Mouse (Mus musculus): ENCODE measurements around the gene Polr2b. TPM values are rescaled to one million over a fixed set of nuclear protein-coding genes. Genes with fewer than 3 reads are reported as not detected.
A peak's percentile ranks its signal among the peaks of the same experiment; 100 is the strongest.

The Polr2b gene
- polyA plus RNA-seq (2015; fragmentation: Nextera tagmentation; extraction: Ambion mirVana): 39.0 and 40.4 TPM in 2 replicates

GRCm38 (mm10) chr5:77309924-77310772 is at the start of gene Polr2b, which contains the start of gene Noa1:
Gene Polr2b (plus strand): TSS chr5:77310147.
Gene Noa1 (minus strand): TSS chr5:77310084.
- no peaks in the 10 kb centered on the region for H3K27me3 ChIP-seq (ENCODE audit: control insufficient read depth, insufficient read depth, low read length)
- no peaks in the 10 kb centered on the region; the same call in 1 of the 2 replicates for H3K9me3 ChIP-seq (replicated peaks; ENCODE audit: control insufficient read depth, low read length)
- H3K27ac ChIP-seq (ENCODE audit: low read length): peak within 1 kb of the TSS; percentile 96
- H3K9ac ChIP-seq (ENCODE audit: low read length): peak within 1 kb of the TSS; percentile 95
- ATAC-seq (replicated peaks; ENCODE audit: extremely low read depth, insufficient read depth, low FRiP score): peak; percentile 94
- under 1% methylated on average over 84 of the region's 85 CpGs for WGBS
- H3K4me3 ChIP-seq (ENCODE audit: low read length): peak within 1 kb of the TSS; percentile 95
- H3K36me3 ChIP-seq (ENCODE audit: control insufficient read depth, insufficient read depth): peaks cover 23% of the 10 kb centered on the region
- H3K4me1 ChIP-seq (ENCODE audit: control insufficient read depth, insufficient read depth, low read length): peaks cover 21% of the 10 kb centered on the region
- H3K4me2 ChIP-seq (ENCODE audit: low read depth, low read length): peak within 1 kb of the TSS; percentile 90

DNA sequence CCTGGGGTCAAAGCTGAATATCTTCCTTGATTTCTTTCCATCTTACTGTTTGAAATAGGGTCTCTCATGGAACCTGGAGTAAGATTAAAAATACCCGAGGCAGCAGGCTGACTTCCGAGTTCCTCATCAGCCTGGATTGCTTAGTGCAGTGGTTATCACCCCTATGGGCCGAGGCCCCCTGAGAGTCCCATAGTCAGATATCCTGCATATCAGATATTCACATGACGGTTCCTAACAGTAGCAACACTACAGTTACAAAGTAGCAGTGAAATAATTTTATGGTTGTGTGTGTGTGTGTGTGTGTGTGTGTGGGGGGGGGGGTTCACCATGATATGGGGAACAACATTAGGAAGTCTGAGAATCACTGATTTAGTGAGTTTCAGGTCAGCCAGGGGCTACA is 48.8 kb upstream of the Polr2b start:
- H3K36me3 ChIP-seq (ENCODE audit: control insufficient read depth, insufficient read depth): no peaks in the 10 kb centered on the region
- H3K4me3 ChIP-seq (ENCODE audit: low read length): no peak overlapping the region
- no peaks in the 10 kb centered on the region for H3K4me1 ChIP-seq (ENCODE audit: control insufficient read depth, insufficient read depth, low read length)
- H3K9me3 ChIP-seq (replicated peaks; ENCODE audit: control insufficient read depth, low read length): no peaks in the 10 kb centered on the region
- no peak for ATAC-seq (replicated peaks; ENCODE audit: extremely low read depth, insufficient read depth, low FRiP score)
- WGBS: 74% methylated on average over 4 of the region's 4 CpGs
- no peak overlapping the region for H3K9ac ChIP-seq (ENCODE audit: low read length)
- H3K27ac ChIP-seq (ENCODE audit: low read length): no peak overlapping the region
- no peak overlapping the region for H3K4me2 ChIP-seq (ENCODE audit: low read depth, low read length)
- H3K27me3 ChIP-seq (ENCODE audit: control insufficient read depth, insufficient read depth, low read length): no peaks in the 10 kb centered on the region

GRCm38 (mm10) chr5:77262105-77262504 is 47.8 kb upstream of the Polr2b start:
- no peak overlapping the region for H3K4me2 ChIP-seq (ENCODE audit: low read depth, low read length)
- no peak overlapping the region for H3K9ac ChIP-seq (ENCODE audit: low read length)
- no peaks in the 10 kb centered on the region for H3K9me3 ChIP-seq (replicated peaks; ENCODE audit: control insufficient read depth, low read length)
- H3K4me1 ChIP-seq (ENCODE audit: control insufficient read depth, insufficient read depth, low read length): 0 out of 2 replicates have a peak, but pooled peaks cover under 1% of the 10 kb centered on the region
- H3K27ac ChIP-seq (ENCODE audit: low read length): no peak overlapping the region
- H3K36me3 ChIP-seq (ENCODE audit: control insufficient read depth, insufficient read depth): no peaks in the 10 kb centered on the region
- H3K27me3 ChIP-seq (ENCODE audit: control insufficient read depth, insufficient read depth, low read length): no peaks in the 10 kb centered on the region
- H3K4me3 ChIP-seq (ENCODE audit: low read length): no peak overlapping the region
- WGBS: 90% methylated on average over 5 of the region's 5 CpGs
- ATAC-seq (replicated peaks; ENCODE audit: extremely low read depth, insufficient read depth, low FRiP score): no peak

- Histone ChIP-seq H3K4me2 (ENCODE audit: low read depth, low read length) (peak within 1 kb of the TSS; percentile 80), H3K9ac (ENCODE audit: low read length) (peak within 1 kb of the TSS; percentile 95), H3K4me3 (ENCODE audit: low read length) (peak within 1 kb of the TSS; percentile 94), H3K36me3 (ENCODE audit: control insufficient read depth, insufficient read depth) (peaks cover 16% of the 10 kb centered on the region), H3K4me1 (ENCODE audit: control insufficient read depth, insufficient read depth, low read length) (peaks cover 10% of the 10 kb centered on the region), H3K9me3 (replicated peaks; ENCODE audit: control insufficient read depth, low read length) (no peaks in the 10 kb centered on the region), H3K27ac (ENCODE audit: low read length) (peak within 1 kb of the TSS; percentile 97), H3K27me3 (ENCODE audit: control insufficient read depth, insufficient read depth, low read length) (no peaks in the 10 kb centered on the region)
- peak; percentile 86 for ATAC-seq (replicated peaks; ENCODE audit: extremely low read depth, insufficient read depth, low FRiP score)
- under 1% methylated on average over 71 of the region's 78 CpGs for WGBS
Observed at GRCm38 (mm10) chr5:77265081-77265670, 44.8 kb upstream of the Polr2b start, which contains the start of gene Rest. Gene Rest (plus strand): TSS chr5:77265491.

GRCm38 (mm10) chr5:77265671-77266065 is 44.3 kb upstream of the Polr2b start:
- peaks cover 16% of the 10 kb centered on the region for H3K36me3 ChIP-seq (ENCODE audit: control insufficient read depth, insufficient read depth)
- H3K4me1 ChIP-seq (ENCODE audit: control insufficient read depth, insufficient read depth, low read length): peaks cover 11% of the 10 kb centered on the region
- H3K4me2 ChIP-seq (ENCODE audit: low read depth, low read length): peak overlapping the region; percentile 80
- H3K9ac ChIP-seq (ENCODE audit: low read length): peak overlapping the region; percentile 95
- H3K9me3 ChIP-seq (replicated peaks; ENCODE audit: control insufficient read depth, low read length): no peaks in the 10 kb centered on the region
- H3K27me3 ChIP-seq (ENCODE audit: control insufficient read depth, insufficient read depth, low read length): no peaks in the 10 kb centered on the region
- peak; percentile 81 for ATAC-seq (replicated peaks; ENCODE audit: extremely low read depth, insufficient read depth, low FRiP score)
- peak overlapping the region; percentile 94 for H3K4me3 ChIP-seq (ENCODE audit: low read length)
- peak overlapping the region; percentile 97 for H3K27ac ChIP-seq (ENCODE audit: low read length)
- 1% methylated on average over 28 of the region's 53 CpGs for WGBS

DNA sequence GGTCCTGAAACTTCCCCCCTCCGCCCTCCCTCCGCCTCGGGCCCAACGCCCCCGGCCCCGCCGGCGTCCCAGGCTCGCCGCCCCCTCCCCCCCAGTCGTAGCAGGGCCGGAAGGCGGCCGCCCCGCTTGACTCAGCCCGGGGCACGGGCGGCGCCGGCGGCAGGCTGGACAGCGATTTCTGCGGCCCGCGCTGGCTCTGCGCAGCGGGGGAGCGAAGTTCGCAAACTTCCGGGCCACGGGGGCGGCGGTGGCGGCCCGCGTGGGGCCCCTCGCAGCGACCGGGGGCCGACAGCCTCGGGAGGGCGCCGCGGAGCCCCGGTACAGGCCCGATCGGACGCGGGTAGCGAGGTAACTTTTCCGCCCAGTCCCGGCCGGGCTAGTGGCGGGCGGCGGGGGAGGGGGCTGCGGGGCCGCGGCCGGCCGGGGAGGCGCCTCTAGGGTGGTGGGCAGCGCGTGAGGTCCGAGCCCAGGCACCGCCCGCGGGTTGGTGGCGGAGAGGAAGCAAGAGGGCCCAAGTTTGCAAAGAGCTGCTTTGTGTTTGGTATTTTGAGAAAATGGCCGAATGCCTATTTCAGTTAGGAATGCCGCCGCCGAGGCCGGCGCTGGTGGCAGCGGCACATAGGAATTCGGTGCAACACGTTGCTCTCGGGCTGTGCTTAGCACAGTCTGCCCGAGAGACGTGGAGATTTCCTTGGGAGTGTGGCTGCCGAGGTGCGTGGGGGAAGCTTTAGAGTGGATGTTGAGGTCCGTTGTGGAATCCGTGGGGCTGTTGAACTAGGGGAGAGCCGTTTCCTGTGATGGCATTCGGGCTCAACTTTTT is 43.7 kb upstream of the Polr2b start:
- H3K4me1 ChIP-seq (ENCODE audit: control insufficient read depth, insufficient read depth, low read length): peaks cover 11% of the 10 kb centered on the region
- H3K9me3 ChIP-seq (replicated peaks; ENCODE audit: control insufficient read depth, low read length): no peaks in the 10 kb centered on the region
- peak overlapping the region; percentile 94 for H3K4me3 ChIP-seq (ENCODE audit: low read length)
- peaks cover 16% of the 10 kb centered on the region for H3K36me3 ChIP-seq (ENCODE audit: control insufficient read depth, insufficient read depth)
- peak overlapping the region; percentile 80 for H3K4me2 ChIP-seq (ENCODE audit: low read depth, low read length)
- peak overlapping the region; percentile 97 for H3K27ac ChIP-seq (ENCODE audit: low read length)
- H3K9ac ChIP-seq (ENCODE audit: low read length): peak overlapping the region; percentile 95
- peak; percentile 69 for ATAC-seq (replicated peaks; ENCODE audit: extremely low read depth, insufficient read depth, low FRiP score)
- under 1% methylated on average over 86 of the region's 87 CpGs for WGBS
- H3K27me3 ChIP-seq (ENCODE audit: control insufficient read depth, insufficient read depth, low read length): no peaks in the 10 kb centered on the region

GRCm38 (mm10) chr5:77266886-77267401 is 43.0 kb upstream of the Polr2b start:
- Histone ChIP-seq H3K4me1 (ENCODE audit: control insufficient read depth, insufficient read depth, low read length) (peaks cover 11% of the 10 kb centered on the region), H3K36me3 (ENCODE audit: control insufficient read depth, insufficient read depth) (peaks cover 18% of the 10 kb centered on the region), H3K4me2 (ENCODE audit: low read depth, low read length) (peak overlapping the region; percentile 80), H3K9me3 (replicated peaks; ENCODE audit: control insufficient read depth, low read length) (no peaks in the 10 kb centered on the region), H3K9ac (ENCODE audit: low read length) (peak overlapping the region; percentile 95), H3K4me3 (ENCODE audit: low read length) (peak overlapping the region; percentile 94), H3K27ac (ENCODE audit: low read length) (peak overlapping the region; percentile 97), H3K27me3 (ENCODE audit: control insufficient read depth, insufficient read depth, low read length) (no peaks in the 10 kb centered on the region)
- 3% methylated on average over 11 of the region's 11 CpGs for WGBS
- ATAC-seq (replicated peaks; ENCODE audit: extremely low read depth, insufficient read depth, low FRiP score): no peak

DNA sequence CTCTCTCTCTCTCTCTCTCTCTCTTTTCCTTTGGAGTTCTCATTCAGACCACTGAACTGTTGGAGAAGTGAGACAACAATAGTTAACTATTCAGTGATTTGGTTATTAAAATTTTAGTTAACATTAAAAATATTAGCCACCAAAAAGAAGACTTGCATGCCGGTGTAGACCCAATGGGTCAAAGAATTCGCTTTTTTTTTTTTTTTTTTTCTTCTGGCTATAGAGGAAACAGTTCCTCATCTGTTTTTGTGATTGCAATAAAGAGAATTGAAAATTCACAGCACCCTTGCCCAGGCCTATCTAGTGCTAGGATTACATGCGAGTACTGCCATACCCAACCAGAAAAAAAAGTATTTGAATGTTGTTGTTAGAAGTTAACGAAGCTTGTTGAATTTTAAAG is 42.5 kb upstream of the Polr2b start:
- no peak for ATAC-seq (replicated peaks; ENCODE audit: extremely low read depth, insufficient read depth, low FRiP score)
- Histone ChIP-seq H3K9me3 (replicated peaks; ENCODE audit: control insufficient read depth, low read length) (no peaks in the 10 kb centered on the region), H3K9ac (ENCODE audit: low read length) (no peak overlapping the region), H3K4me2 (ENCODE audit: low read depth, low read length) (peak overlapping the region; percentile 80), H3K4me3 (ENCODE audit: low read length) (peak overlapping the region; percentile 94), H3K4me1 (ENCODE audit: control insufficient read depth, insufficient read depth, low read length) (peaks cover 11% of the 10 kb centered on the region), H3K36me3 (ENCODE audit: control insufficient read depth, insufficient read depth) (peaks cover 18% of the 10 kb centered on the region), H3K27me3 (ENCODE audit: control insufficient read depth, insufficient read depth, low read length) (no peaks in the 10 kb centered on the region), H3K27ac (ENCODE audit: low read length) (no peak overlapping the region; the same call in 1 of the 2 replicates)
- 66% methylated on average over 4 of the region's 4 CpGs for WGBS
